19 mouse cellular contexts compared by ENCODE assay signal in genomic region chr6:12977184-12977897, GRCm38 (mm10).
DNase-seq lines count a peak whose midpoint lies in the region; ATAC-seq and TF ChIP-seq lines count a peak whose summit lies in the region.
"Had no signal": no experiment of that assay in that cellular context is flagged by ENCODE, and none has a peak within 500 bp of the region (broad histone marks: within the 10 kb centered on the region; RNA-seq: fewer than 3 reads in every experiment).

No protein-coding gene starts in this region.

- H3K9me3 ChIP-seq in midbrain, embryonic 11.5 days (ENCODE audit: control insufficient read depth, low read length), result no peaks in the 10 kb centered on the region
- no peaks in the 10 kb centered on the region for H3K9me3 ChIP-seq in midbrain, embryonic 10.5 days (replicated peaks)
- H3K9me3 ChIP-seq in forebrain, embryonic 16.5 days (ENCODE audit: control insufficient read depth, low read length), result no peaks in the 10 kb centered on the region
- no peaks in the 10 kb centered on the region for H3K9me3 ChIP-seq in hindbrain, embryonic 16.5 days (ENCODE audit: control insufficient read depth, low read length)
- H3K9me3 ChIP-seq in midbrain, postnatal 0 days (ENCODE audit: low read length), result no peaks in the 10 kb centered on the region
- no peaks in the 10 kb centered on the region for H3K9me3 ChIP-seq in intestine, embryonic 15.5 days
- H3K9me3 ChIP-seq: embryonic facial prominence, embryonic 15.5 days; limb, embryonic 10.5 days had no signal

- no peak overlapping the region for H3K4me2 ChIP-seq in midbrain, embryonic 11.5 days
- no peak overlapping the region for H3K4me2 ChIP-seq in forebrain, embryonic 16.5 days (ENCODE audit: low read length)
- H3K4me2 ChIP-seq in hindbrain, embryonic 16.5 days (ENCODE audit: low read length), result no peak overlapping the region
- H3K4me2 ChIP-seq in midbrain, postnatal 0 days (ENCODE audit: low read depth, low read length, poor library complexity, severe bottlenecking), result no peak overlapping the region
- H3K4me2 ChIP-seq in intestine, embryonic 15.5 days (replicated peaks), result no peak overlapping the region
- H3K4me2 ChIP-seq: embryonic facial prominence, embryonic 15.5 days; liver, embryonic 11.5 days; lung, embryonic 14.5 days had no signal

- H3K4me1 ChIP-seq in midbrain, embryonic 11.5 days (ENCODE audit: control insufficient read depth, insufficient read depth, low read length), result 0 out of 2 replicates have a peak, but pooled peaks cover 2% of the 10 kb centered on the region
- H3K4me1 ChIP-seq in midbrain, embryonic 10.5 days, result peaks cover 3% of the 10 kb centered on the region; the same call in 1 of the 2 replicates
- peaks cover 5% of the 10 kb centered on the region; the same call in 1 of the 2 replicates for H3K4me1 ChIP-seq in forebrain, embryonic 16.5 days (replicated peaks; ENCODE audit: control insufficient read depth, insufficient read depth, low read length)
- no peaks in the 10 kb centered on the region for H3K4me1 ChIP-seq in hindbrain, embryonic 16.5 days (ENCODE audit: control insufficient read depth, insufficient read depth, low read depth, low read length)
- no peaks in the 10 kb centered on the region for H3K4me1 ChIP-seq in midbrain, postnatal 0 days (ENCODE audit: insufficient read depth, low read length)
- no peaks in the 10 kb centered on the region for H3K4me1 ChIP-seq in intestine, embryonic 15.5 days (replicated peaks)
- H3K4me1 ChIP-seq: embryonic facial prominence, embryonic 15.5 days; limb, embryonic 10.5 days had no signal

- no peak overlapping the region for H3K27ac ChIP-seq in midbrain, embryonic 11.5 days (ENCODE audit: low read depth, low read length)
- H3K27ac ChIP-seq in midbrain, embryonic 10.5 days (replicated peaks), result no peak overlapping the region
- no peak overlapping the region for H3K27ac ChIP-seq in forebrain, embryonic 16.5 days (ENCODE audit: low read length)
- no peak overlapping the region for H3K27ac ChIP-seq in hindbrain, embryonic 16.5 days (ENCODE audit: low read depth, low read length)
- H3K27ac ChIP-seq in midbrain, postnatal 0 days (ENCODE audit: low read depth, low read length), result 0 out of 2 replicates have a peak overlapping the region, but pooled peaks have one; percentile 32
- H3K27ac ChIP-seq in intestine, embryonic 15.5 days, result no peak overlapping the region
- H3K27ac ChIP-seq: embryonic facial prominence, embryonic 15.5 days; limb, embryonic 10.5 days had no signal

- WGBS in midbrain, embryonic 11.5 days, result 83% methylated on average over 1 of the region's 1 CpGs
- 91% methylated on average over 1 of the region's 1 CpGs for WGBS in midbrain, embryonic 10.5 days
- 49% methylated on average over 1 of the region's 1 CpGs for WGBS in forebrain, embryonic 16.5 days
- WGBS in hindbrain, embryonic 16.5 days, result 33% methylated on average over 1 of the region's 1 CpGs
- 41% methylated on average over 1 of the region's 1 CpGs for WGBS in midbrain, postnatal 0 days
- WGBS in intestine, embryonic 15.5 days, result 88% methylated on average over 1 of the region's 1 CpGs

- DNase-seq in midbrain, embryonic 11.5 days (ENCODE audit: low spot score, missing footprints), result no peak
- DNase-seq in midbrain, embryonic 10.5 days (ENCODE audit: low spot score), result no peak
- DNase-seq in midbrain, postnatal 0 days (ENCODE audit: low spot score), result peak; percentile 58
- no peak for DNase-seq in kidney, adult 8-10 months
- DNase-seq: adrenal gland, postnatal 14 days; cerebellum, adult 9-10 months; heart, adult 18-20 months; kidney, adult 18-20 months; kidney, postnatal 36 days; lung, embryonic 14.5 days; lung, postnatal 4 days had no signal

- peak; percentile 57; the same call in 1 of the 2 replicates for ATAC-seq in midbrain, embryonic 11.5 days (ENCODE audit: low FRiP score)
- peak; percentile 87 for ATAC-seq in forebrain, embryonic 16.5 days
- ATAC-seq in hindbrain, embryonic 16.5 days, result peak; percentile 83
- peak; percentile 66; the same call in 1 of the 2 replicates for ATAC-seq in midbrain, postnatal 0 days (ENCODE audit: low FRiP score)
- no peak for ATAC-seq in intestine, embryonic 15.5 days
- ATAC-seq: activated CD4-positive, CD25-positive, alpha-beta regulatory T cell, adult 4 months; Patski had no signal

- no peak overlapping the region for H3K9ac ChIP-seq in midbrain, embryonic 11.5 days (ENCODE audit: low read length)
- no peak overlapping the region for H3K9ac ChIP-seq in forebrain, embryonic 16.5 days (replicated peaks; ENCODE audit: low read depth, low read length)
- no peak overlapping the region for H3K9ac ChIP-seq in hindbrain, embryonic 16.5 days (ENCODE audit: low read depth, low read length)
- no peak overlapping the region for H3K9ac ChIP-seq in midbrain, postnatal 0 days (replicated peaks; ENCODE audit: low read length, poor library complexity, severe bottlenecking)
- no peak overlapping the region for H3K9ac ChIP-seq in intestine, embryonic 15.5 days
- H3K9ac ChIP-seq: embryonic facial prominence, embryonic 15.5 days; lung, embryonic 14.5 days had no signal

- no peaks in the 10 kb centered on the region for H3K27me3 ChIP-seq in midbrain, embryonic 11.5 days (ENCODE audit: control insufficient read depth, insufficient read depth, low read length)
- H3K27me3 ChIP-seq in midbrain, embryonic 10.5 days (ENCODE audit: low read depth, poor library complexity, severe bottlenecking), result no peaks in the 10 kb centered on the region
- H3K27me3 ChIP-seq in forebrain, embryonic 16.5 days (replicated peaks; ENCODE audit: control insufficient read depth, insufficient read depth, low read length), result no peaks in the 10 kb centered on the region
- no peaks in the 10 kb centered on the region for H3K27me3 ChIP-seq in hindbrain, embryonic 16.5 days (replicated peaks; ENCODE audit: control insufficient read depth, insufficient read depth, low read length)
- H3K27me3 ChIP-seq in midbrain, postnatal 0 days (ENCODE audit: insufficient read depth, low read length), result no peaks in the 10 kb centered on the region
- H3K27me3 ChIP-seq in intestine, embryonic 15.5 days (replicated peaks), result no peaks in the 10 kb centered on the region
- H3K27me3 ChIP-seq: embryonic facial prominence, embryonic 15.5 days had no signal

- no peak overlapping the region for H3K4me3 ChIP-seq in midbrain, embryonic 11.5 days (ENCODE audit: low read depth, low read length)
- H3K4me3 ChIP-seq in midbrain, embryonic 10.5 days, result no peak overlapping the region
- no peak overlapping the region for H3K4me3 ChIP-seq in forebrain, embryonic 16.5 days (replicated peaks; ENCODE audit: low read length)
- H3K4me3 ChIP-seq in hindbrain, embryonic 16.5 days (ENCODE audit: low read length), result no peak overlapping the region
- no peak overlapping the region for H3K4me3 ChIP-seq in midbrain, postnatal 0 days (ENCODE audit: low read depth, low read length)
- no peak overlapping the region for H3K4me3 ChIP-seq in intestine, embryonic 15.5 days (replicated peaks)
- H3K4me3 ChIP-seq: embryonic facial prominence, embryonic 15.5 days; limb, embryonic 10.5 days had no signal

- no peak for TF ChIP-seq CTCF in midbrain, postnatal 0 days (IDR thresholded peaks at IDR 0.05)

- no peaks in the 10 kb centered on the region for H3K36me3 ChIP-seq in midbrain, embryonic 11.5 days (ENCODE audit: control insufficient read depth, insufficient read depth, low read length)
- H3K36me3 ChIP-seq in midbrain, embryonic 10.5 days, result no peaks in the 10 kb centered on the region
- H3K36me3 ChIP-seq in forebrain, embryonic 16.5 days (ENCODE audit: control insufficient read depth, insufficient read depth), result no peaks in the 10 kb centered on the region
- no peaks in the 10 kb centered on the region for H3K36me3 ChIP-seq in hindbrain, embryonic 16.5 days (ENCODE audit: control insufficient read depth, insufficient read depth, low read length)
- H3K36me3 ChIP-seq in midbrain, postnatal 0 days (ENCODE audit: insufficient read depth, low read length), result no peaks in the 10 kb centered on the region
- H3K36me3 ChIP-seq in intestine, embryonic 15.5 days, result no peaks in the 10 kb centered on the region
- H3K36me3 ChIP-seq: embryonic facial prominence, embryonic 15.5 days; limb, embryonic 10.5 days had no signal
